Mouse (Mus musculus) midbrain, embryonic 14.5 days (tissue): ENCODE measurements around the gene 9930021J03Rik. TPM values are rescaled to one million over a fixed set of nuclear protein-coding genes. Genes with fewer than 3 reads are reported as not detected.
A peak's percentile ranks its signal among the peaks of the same experiment; 100 is the strongest.

Experiments used
- ATAC-seq: fragments of 200-750 bp; cut with Nextera tagmentation; 2 replicates; pipeline ENCODE4 v1.8.0; 2017; ENCODE audit warnings: moderate number of reproducible peaks, moderate library complexity; ENCODE audit not compliant: low FRiP score, low TSS enrichment
- DNase-seq: peaks from one replicate; pipeline ENCODE4 v3.0.0-alpha.2; 2015
- H3K27ac ChIP-seq: fragments of 300-500 bp; sonication (generic); replicated peaks from 2 replicates; pipeline ENCODE4 v1.5.1; 2014; ENCODE audit warnings: mild to moderate bottlenecking, low read depth, low read length, moderate library complexity
- H3K27me3 ChIP-seq: fragments of 300-500 bp; sonication (generic); 2 replicates; pipeline ENCODE4 v1.6.1; 2014; ENCODE audit warnings: low read length, control low read depth, mixed read lengths; ENCODE audit not compliant: control insufficient read depth, insufficient read depth
- H3K36me3 ChIP-seq: fragments of 300-500 bp; sonication (generic); 2 replicates; pipeline ENCODE4 v1.6.1; 2014; ENCODE audit warnings: low read length, control low read depth; ENCODE audit not compliant: control insufficient read depth, insufficient read depth
- H3K4me1 ChIP-seq: fragments of 300-500 bp; sonication (generic); 2 replicates; pipeline ENCODE4 v1.6.1; 2014; ENCODE audit warnings: mild to moderate bottlenecking, antibody characterized with exemption, low read length, control low read depth; ENCODE audit not compliant: control insufficient read depth, insufficient read depth
- H3K4me2 ChIP-seq: fragments of 300-500 bp; sonication (generic); 2 replicates; pipeline ENCODE4 v1.6.1; 2014; ENCODE audit warnings: mild to moderate bottlenecking, low read length, moderate library complexity
- H3K4me3 ChIP-seq: fragments of 300-500 bp; sonication (generic); replicated peaks from 2 replicates; pipeline ENCODE4 v1.5.1; 2014; ENCODE audit warnings: low read depth, low read length
- H3K9ac ChIP-seq: fragments of 300-500 bp; sonication (generic); replicated peaks from 2 replicates; pipeline ENCODE4 v1.6.1; 2014; ENCODE audit warnings: mild to moderate bottlenecking, low read length, moderate library complexity
- H3K9me3 ChIP-seq: fragments of 300-500 bp; sonication (generic); 2 replicates; pipeline ENCODE4 v1.6.1; 2016; ENCODE audit warnings: low read length, control low read depth, mixed read lengths; ENCODE audit not compliant: control insufficient read depth
- WGBS: fragments of 180-500 bp; shearing (Covaris S2); extraction: QIAGEN DNeasy Blood & Tissue Kit; methylation state at CpG from one replicate; pipeline ENCODE4 v1.1.7; 2014; 5-methylcytosine and 5-hydroxymethylcytosine counted together
- polyA plus RNA-seq: library from polyadenylated mRNA; unstranded; fragments of >200 nt; fragmentation: Nextera tagmentation; extraction: Ambion mirVana; gene quantifications from 2 replicates; pipeline ENCODE4 v1.2.1, GENCODE M21; 2014

Gene 9930021J03Rik
- polyA plus RNA-seq, 1 experiment from 2014 or later: 12.2 TPM

GRCm38 (mm10) chr19:29823456-29824010, 17.7 kb upstream of the 9930021J03Rik start:
- 62% methylated on average over 12 of the region's 12 CpGs for WGBS
- H3K9me3 ChIP-seq: no peaks in the 10 kb centered on the region
- ATAC-seq: no peak
- DNase-seq: no peak
- no peaks in the 10 kb centered on the region for H3K4me1 ChIP-seq
- no peak overlapping the region for H3K27ac ChIP-seq
- H3K27me3 ChIP-seq: no peaks in the 10 kb centered on the region
- no peak overlapping the region for H3K4me3 ChIP-seq
- H3K36me3 ChIP-seq: no peaks in the 10 kb centered on the region
- no peak overlapping the region for H3K9ac ChIP-seq
- no peak overlapping the region for H3K4me2 ChIP-seq

GRCm38 (mm10) chr19:29820966-29821365, 15.2 kb upstream of the 9930021J03Rik start:
- Histone ChIP-seq H3K9me3 (no peaks in the 10 kb centered on the region), H3K36me3 (no peaks in the 10 kb centered on the region), H3K27me3 (no peaks in the 10 kb centered on the region), H3K9ac (no peak overlapping the region), H3K4me1 (no peaks in the 10 kb centered on the region), H3K4me2 (no peak overlapping the region), H3K27ac (no peak overlapping the region), H3K4me3 (no peak overlapping the region)
- DNase-seq (peak; percentile 86), ATAC-seq (no peak)

GRCm38 (mm10) chr19:29812581-29813460, 7.0 kb upstream of the 9930021J03Rik start, which contains the start of gene Ranbp6:
Gene Ranbp6 (minus strand): TSS chr19:29812974.
- ATAC-seq: peak; percentile 99
- peak within 1 kb of the TSS; percentile 86 for H3K4me2 ChIP-seq
- peaks cover 23% of the 10 kb centered on the region for H3K36me3 ChIP-seq
- WGBS: under 1% methylated on average over 47 of the region's 47 CpGs
- H3K9ac ChIP-seq: peak within 1 kb of the TSS; percentile 69
- H3K4me1 ChIP-seq: peaks cover 32% of the 10 kb centered on the region
- H3K4me3 ChIP-seq: peak within 1 kb of the TSS; percentile 84
- H3K9me3 ChIP-seq: no peaks in the 10 kb centered on the region
- peak within 1 kb of the TSS; percentile 76 for H3K27ac ChIP-seq
- no peaks in the 10 kb centered on the region for H3K27me3 ChIP-seq
- DNase-seq: peak; percentile 95

DNA sequence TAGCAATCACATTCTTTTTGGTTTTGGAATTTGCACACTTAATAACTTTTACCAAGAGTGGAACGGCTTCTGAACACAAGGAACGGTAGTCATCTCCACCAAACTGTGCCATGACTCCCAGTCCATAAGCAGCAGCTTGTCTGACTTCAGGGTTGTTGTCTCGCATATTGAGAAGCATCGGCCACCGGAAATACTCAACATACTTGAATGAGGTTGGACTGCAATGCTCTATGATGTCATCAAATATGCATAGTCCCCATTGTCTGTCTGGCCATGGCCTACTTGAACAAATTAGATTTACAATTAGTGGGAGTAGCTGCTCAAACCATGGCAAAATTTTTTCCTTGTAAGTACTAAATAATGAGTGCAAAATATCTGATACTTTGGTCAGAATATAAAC, 4.2 kb upstream of the 9930021J03Rik start:
- DNase-seq: no peak

DNA sequence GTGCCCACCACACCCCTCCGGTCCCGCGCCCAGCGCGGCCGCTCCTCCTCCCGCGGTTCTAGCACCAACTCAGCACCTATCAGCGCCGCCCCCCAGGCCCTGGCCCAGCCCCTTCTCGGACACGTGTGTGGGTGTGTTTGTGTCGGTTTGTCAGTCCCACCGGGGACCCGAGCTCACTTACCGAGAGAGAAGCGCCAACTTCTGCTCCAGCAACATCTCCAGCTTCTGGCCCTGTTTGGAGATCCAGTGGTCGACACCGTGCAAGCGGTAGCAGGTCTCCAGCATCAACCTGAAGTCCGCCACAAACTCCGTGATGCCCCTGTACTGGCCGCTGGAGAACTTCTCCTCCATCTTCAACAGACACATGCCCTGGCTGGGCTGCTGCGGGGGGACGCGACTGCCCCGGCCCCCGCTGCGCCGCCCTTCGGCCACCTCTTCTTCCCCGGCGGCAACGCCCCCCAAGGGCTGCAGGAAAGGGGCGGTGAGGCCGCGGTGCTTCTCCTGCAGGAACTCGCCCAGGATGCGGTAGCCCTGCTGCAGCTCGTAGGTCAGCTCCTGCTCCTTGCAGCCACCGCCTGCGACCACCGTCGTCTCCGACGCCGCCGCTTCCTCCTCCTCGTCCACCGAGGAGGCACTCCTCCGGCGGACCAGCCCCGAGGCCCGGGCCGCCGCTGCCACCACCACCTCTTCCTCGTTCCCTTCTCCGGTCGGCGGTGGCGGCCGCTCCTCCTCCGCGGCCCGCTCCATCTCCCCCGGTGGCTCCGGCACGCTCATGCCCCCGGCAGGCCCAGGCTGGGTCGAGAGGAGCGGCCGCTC, 480 bp downstream of the 9930021J03Rik start:
- Histone ChIP-seq H3K36me3 (peaks cover 16% of the 10 kb centered on the region), H3K4me2 (peak overlapping the region; percentile 96), H3K4me3 (peak overlapping the region; percentile 92), H3K9me3 (no peaks in the 10 kb centered on the region), H3K4me1 (peaks cover 33% of the 10 kb centered on the region), H3K27ac (peak overlapping the region; percentile 99), H3K27me3 (no peaks in the 10 kb centered on the region), H3K9ac (peak overlapping the region; percentile 83)
- under 1% methylated on average over 72 of the region's 72 CpGs for WGBS
- peak; percentile 35 for ATAC-seq
- peak; percentile 59 for DNase-seq

More for the DNA sequence above, 4.2 kb upstream of the 9930021J03Rik start:
- no peak for ATAC-seq
- H3K4me3 ChIP-seq: no peak overlapping the region
- H3K36me3 ChIP-seq: peaks cover 23% of the 10 kb centered on the region
- H3K27ac ChIP-seq: no peak overlapping the region
- H3K4me1 ChIP-seq: peaks cover 32% of the 10 kb centered on the region
- H3K4me2 ChIP-seq: no peak overlapping the region
- H3K27me3 ChIP-seq: no peaks in the 10 kb centered on the region
- 95% methylated on average over 5 of the region's 5 CpGs for WGBS
- no peak overlapping the region for H3K9ac ChIP-seq
- no peaks in the 10 kb centered on the region for H3K9me3 ChIP-seq

DNA sequence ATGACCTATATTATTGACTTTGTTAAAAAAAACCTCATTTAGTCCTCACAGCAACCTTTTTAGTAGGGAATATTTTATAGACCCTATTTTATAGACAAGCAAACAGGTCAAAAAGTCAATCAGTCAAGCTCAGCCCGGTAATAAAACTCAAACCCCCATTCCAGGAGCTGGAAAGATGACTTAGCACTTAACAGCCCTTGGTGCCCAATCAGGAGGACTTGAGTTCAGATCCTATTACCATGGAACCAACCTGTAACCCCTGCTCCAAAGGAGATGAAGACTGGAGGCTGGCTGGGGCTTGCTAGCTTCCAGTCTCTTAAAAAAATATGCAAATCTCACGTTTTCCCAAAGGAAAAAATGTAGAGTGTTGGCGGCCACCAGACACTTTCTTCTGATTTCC, 1.8 kb downstream of the 9930021J03Rik start:
- WGBS: 35% methylated on average over 3 of the region's 3 CpGs
- Histone ChIP-seq H3K4me2 (peak overlapping the region; percentile 96), H3K27me3 (no peaks in the 10 kb centered on the region), H3K27ac (no peak overlapping the region), H3K4me3 (peak overlapping the region; percentile 92), H3K36me3 (peaks cover 3% of the 10 kb centered on the region), H3K4me1 (peaks cover 24% of the 10 kb centered on the region), H3K9me3 (no peaks in the 10 kb centered on the region), H3K9ac (no peak overlapping the region)
- DNase-seq: no peak
- ATAC-seq: no peak

DNA sequence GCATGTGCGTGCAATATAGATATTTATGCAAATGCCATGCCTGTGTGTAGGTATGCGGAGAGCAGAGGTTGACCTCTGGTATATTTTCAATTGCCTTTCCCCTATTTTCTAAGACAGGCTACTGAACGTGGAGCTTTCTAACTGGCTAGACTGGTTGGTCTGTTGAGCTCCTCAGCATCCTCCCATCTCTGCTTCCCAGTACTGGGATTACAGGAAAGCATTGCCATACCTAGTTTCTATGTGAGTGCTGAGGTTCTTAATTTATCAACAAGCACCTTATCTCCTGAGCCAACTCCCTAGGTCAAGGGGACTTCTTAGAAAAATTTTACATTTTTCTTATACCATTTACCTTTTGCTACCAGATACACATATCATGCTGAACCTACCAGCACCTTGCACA, 8.4 kb downstream of the 9930021J03Rik start:
- H3K36me3 ChIP-seq: no peaks in the 10 kb centered on the region
- no peak overlapping the region for H3K27ac ChIP-seq
- no peaks in the 10 kb centered on the region for H3K9me3 ChIP-seq
- H3K4me2 ChIP-seq: no peak overlapping the region
- 88% methylated on average over 3 of the region's 3 CpGs for WGBS
- DNase-seq (no peak), ATAC-seq (no peak)
- no peaks in the 10 kb centered on the region for H3K27me3 ChIP-seq
- H3K4me1 ChIP-seq: peaks cover 5% of the 10 kb centered on the region
- H3K4me3 ChIP-seq: no peak overlapping the region
- H3K9ac ChIP-seq: no peak overlapping the region

GRCm38 (mm10) chr19:29787997-29788396, 17.8 kb downstream of the 9930021J03Rik start:
- H3K9ac ChIP-seq: no peak overlapping the region
- H3K36me3 ChIP-seq: peaks cover 9% of the 10 kb centered on the region
- no peaks in the 10 kb centered on the region for H3K27me3 ChIP-seq
- no peak for DNase-seq
- no peaks in the 10 kb centered on the region for H3K9me3 ChIP-seq
- ATAC-seq: no peak
- no peaks in the 10 kb centered on the region for H3K4me1 ChIP-seq
- no peak overlapping the region for H3K4me3 ChIP-seq
- H3K27ac ChIP-seq: no peak overlapping the region
- no peak overlapping the region for H3K4me2 ChIP-seq
